Mouse (Mus musculus): ENCODE results near the gene Htr1a.

GRCm38 (mm10) chr13:105451536-105451935 lies 8.1 kb downstream of the Htr1a start:
- no peak for TF ChIP-seq FLI1 (IDR thresholded peaks at IDR 0.05; ENCODE audit: low read length)
- TF ChIP-seq GATA1 (IDR thresholded peaks at IDR 0.05; ENCODE audit: borderline replicate concordance, low read length) = no peak
